Mouse (Mus musculus) embryonic facial prominence, embryonic 14.5 days (tissue): ENCODE measurements around the gene Shbg. TPM values are rescaled to one million over a fixed set of nuclear protein-coding genes. Genes with fewer than 3 reads are reported as not detected.

Experiments
- ATAC-seq: fragments of 200-750 bp; cut with Nextera tagmentation; 2 replicates; pipeline ENCODE4 v1.8.0; 2017; ENCODE audit warnings: low read depth, moderate number of reproducible peaks, moderate TSS enrichment
- DNase-seq: peaks from one replicate; pipeline ENCODE4 v3.0.0-alpha.2; 2015; ENCODE audit warnings: low spot score
- H3K27ac ChIP-seq: fragments of 300-500 bp; sonication (generic); replicated peaks from 2 replicates; pipeline ENCODE4 v1.5.1; 2014; ENCODE audit warnings: low read depth, mild to moderate bottlenecking, low read length, moderate library complexity
- H3K27me3 ChIP-seq: fragments of 300-500 bp; sonication (generic); replicated peaks from 2 replicates; pipeline ENCODE4 v1.6.1; 2014; ENCODE audit warnings: low read length; ENCODE audit not compliant: control insufficient read depth, insufficient read depth
- H3K36me3 ChIP-seq: fragments of 300-500 bp; sonication (generic); 2 replicates; pipeline ENCODE4 v1.6.1; 2014; ENCODE audit warnings: low read length, mixed read lengths; ENCODE audit not compliant: control insufficient read depth, insufficient read depth
- H3K4me1 ChIP-seq: fragments of 300-500 bp; sonication (generic); 2 replicates; pipeline ENCODE4 v1.6.1; 2014; ENCODE audit warnings: antibody characterized with exemption, low read length; ENCODE audit not compliant: control insufficient read depth, insufficient read depth
- H3K4me2 ChIP-seq: fragments of 300-500 bp; sonication (generic); 2 replicates; pipeline ENCODE4 v1.6.1; 2014; ENCODE audit warnings: low read depth, mild to moderate bottlenecking, low read length, moderate library complexity, mixed read lengths
- H3K4me3 ChIP-seq: fragments of 300-500 bp; sonication (generic); 2 replicates; pipeline ENCODE4 v1.5.1; 2014; ENCODE audit warnings: low read depth, mild to moderate bottlenecking, low read length
- H3K9ac ChIP-seq: fragments of 300-500 bp; sonication (generic); 2 replicates; pipeline ENCODE4 v1.6.1; 2014; ENCODE audit warnings: low read depth, mild to moderate bottlenecking, low read length, moderate library complexity, mixed read lengths
- H3K9me3 ChIP-seq: fragments of 300-500 bp; sonication (generic); 2 replicates; pipeline ENCODE4 v1.6.1; 2016; ENCODE audit warnings: low read length; ENCODE audit not compliant: control insufficient read depth
- WGBS: fragments of 180-500 bp; shearing (Covaris S2); extraction: QIAGEN DNeasy Blood & Tissue Kit; methylation state at CpG from one replicate; pipeline ENCODE4 v1.1.7; 2014; 5-methylcytosine and 5-hydroxymethylcytosine counted together
- polyA plus RNA-seq: library from polyadenylated mRNA; unstranded; fragments of >200 nt; fragmentation: Nextera tagmentation; extraction: Ambion mirVana; gene quantifications from 2 replicates; pipeline ENCODE4 v1.2.1, GENCODE M21; 2014

The Shbg gene
- polyA plus RNA-seq, 1 experiment from 2014 or later, result not detected

- H3K27me3 ChIP-seq, result no peaks in the 10 kb centered on the region
- H3K4me3 ChIP-seq, result no peak overlapping the region
- peaks cover 4% of the 10 kb centered on the region; the same call in 1 of the 2 replicates for H3K4me1 ChIP-seq
- no peak for ATAC-seq
- no peak overlapping the region for H3K4me2 ChIP-seq
- 95% methylated on average over 13 of the region's 13 CpGs for WGBS
- no peaks in the 10 kb centered on the region for H3K9me3 ChIP-seq
- H3K27ac ChIP-seq, result no peak overlapping the region
- DNase-seq, result no peak
- no peak overlapping the region for H3K9ac ChIP-seq
- peaks cover 40% of the 10 kb centered on the region for H3K36me3 ChIP-seq
Observed at GRCm38 (mm10) chr11:69584937-69585336, 32.8 kb downstream of the Shbg start.

DNA sequence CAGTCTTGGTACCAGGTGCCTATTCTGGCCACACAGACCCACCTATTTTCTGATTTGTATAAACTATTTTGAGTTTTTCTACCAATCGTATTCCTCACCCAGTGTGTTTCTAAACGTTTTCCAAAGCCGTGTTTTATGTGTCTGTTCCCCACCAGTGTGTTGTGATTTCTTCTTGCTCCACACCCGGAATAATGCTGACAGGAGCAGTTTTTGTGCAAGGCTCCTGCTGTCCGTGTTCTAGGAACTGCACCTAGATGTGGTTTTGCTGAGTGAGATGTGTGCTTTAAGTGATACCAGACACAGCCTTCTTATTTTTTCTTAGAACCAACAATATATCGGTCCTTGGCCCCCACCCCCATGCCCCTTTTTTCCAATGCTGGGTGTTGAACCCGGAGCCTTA, 33.7 kb downstream of the Shbg start:
- Histone ChIP-seq H3K4me3 (no peak overlapping the region), H3K4me1 (peaks cover 4% of the 10 kb centered on the region; the same call in 1 of the 2 replicates), H3K4me2 (no peak overlapping the region), H3K9ac (no peak overlapping the region), H3K27me3 (no peaks in the 10 kb centered on the region), H3K9me3 (no peaks in the 10 kb centered on the region), H3K27ac (no peak overlapping the region), H3K36me3 (peaks cover 31% of the 10 kb centered on the region)
- ATAC-seq, result no peak
- WGBS, result 81% methylated on average over 7 of the region's 7 CpGs
- no peak for DNase-seq

DNA sequence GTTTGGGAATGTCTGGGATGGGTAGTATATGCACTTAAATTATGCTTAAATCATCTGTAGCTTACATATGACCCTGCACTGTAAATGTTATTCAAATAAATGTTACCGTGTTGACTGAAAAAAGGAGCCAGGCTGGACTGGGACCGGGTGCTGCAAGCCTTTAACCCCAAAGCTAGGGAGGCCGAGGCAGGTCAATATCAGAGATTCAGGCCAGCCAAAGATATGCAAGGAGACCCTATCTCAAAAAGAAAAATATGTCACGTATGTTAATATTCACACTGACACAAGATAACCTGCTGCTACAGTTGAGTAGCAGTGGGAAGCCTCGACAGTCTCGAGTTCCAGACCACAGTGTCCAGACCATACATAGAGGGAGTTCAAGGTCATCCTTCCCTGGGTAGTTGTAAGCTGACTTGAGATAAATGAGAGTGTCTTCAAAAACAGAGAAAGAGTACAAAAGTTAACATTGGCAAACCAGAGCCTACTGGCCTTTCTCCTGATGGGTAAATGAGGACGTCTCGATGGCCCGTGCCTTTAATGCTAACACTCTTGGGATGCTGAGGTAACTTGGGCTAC, 35.4 kb downstream of the Shbg start:
- 62% methylated on average over 9 of the region's 9 CpGs for WGBS
- Histone ChIP-seq H3K9me3 (no peaks in the 10 kb centered on the region), H3K36me3 (peaks cover 15% of the 10 kb centered on the region), H3K4me1 (peaks cover 16% of the 10 kb centered on the region), H3K4me3 (peak overlapping the region; percentile 73), H3K9ac (peak overlapping the region; percentile 84), H3K4me2 (peak overlapping the region; percentile 69), H3K27me3 (no peaks in the 10 kb centered on the region), H3K27ac (peak overlapping the region; percentile 97; the same call in 1 of the 2 replicates)
- ATAC-seq, result no peak
- DNase-seq, result no peak

GRCm38 (mm10) chr11:69581814-69582213, 35.9 kb downstream of the Shbg start:
- DNase-seq, result no peak
- Histone ChIP-seq H3K27ac (peak overlapping the region; percentile 97), H3K9ac (peak overlapping the region; percentile 84), H3K36me3 (peaks cover 15% of the 10 kb centered on the region), H3K9me3 (no peaks in the 10 kb centered on the region), H3K4me3 (peak overlapping the region; percentile 73), H3K27me3 (no peaks in the 10 kb centered on the region), H3K4me2 (peak overlapping the region; percentile 69), H3K4me1 (peaks cover 21% of the 10 kb centered on the region)
- under 1% methylated on average over 8 of the region's 8 CpGs for WGBS
- ATAC-seq, result no peak

GRCm38 (mm10) chr11:69581147-69581688, 36.5 kb downstream of the Shbg start:
- peak; percentile 85 for ATAC-seq
- Histone ChIP-seq H3K27ac (peak overlapping the region; percentile 97), H3K9ac (peak overlapping the region; percentile 84), H3K36me3 (peaks cover 14% of the 10 kb centered on the region; the same call in 1 of the 2 replicates), H3K4me3 (peak overlapping the region; percentile 73), H3K27me3 (no peaks in the 10 kb centered on the region), H3K4me1 (peaks cover 22% of the 10 kb centered on the region), H3K4me2 (peak overlapping the region; percentile 69), H3K9me3 (no peaks in the 10 kb centered on the region)
- peak; percentile 98 for DNase-seq
- under 1% methylated on average over 36 of the region's 36 CpGs for WGBS

DNA sequence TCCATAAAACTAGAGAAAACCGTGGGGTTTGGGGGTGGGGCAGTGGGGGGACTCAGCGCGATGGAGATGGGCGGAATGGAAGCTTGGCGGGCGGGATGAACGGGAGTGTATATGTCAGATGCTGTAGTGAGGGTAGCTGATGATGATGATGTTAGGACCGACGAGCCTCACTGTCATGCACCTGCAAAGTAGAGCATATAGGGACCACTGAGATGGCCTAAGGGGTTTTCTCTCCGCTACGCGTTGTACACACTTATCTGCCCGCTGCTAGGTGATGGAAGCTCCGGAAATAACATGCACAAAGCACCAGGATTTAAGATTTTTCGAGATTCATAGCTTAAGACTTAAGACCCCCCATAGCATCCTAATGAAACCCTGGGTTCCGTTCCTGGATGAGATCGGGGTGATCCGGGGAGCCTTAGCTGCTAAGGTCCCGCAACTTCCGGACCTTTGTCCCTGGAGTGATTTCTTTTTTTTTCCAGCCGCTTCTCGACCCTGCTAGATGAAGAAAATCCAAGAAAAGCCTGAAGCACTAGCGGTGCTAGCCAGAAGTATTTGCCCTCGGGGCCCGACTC, 37.0 kb downstream of the Shbg start:
- no peak for DNase-seq
- under 1% methylated on average over 25 of the region's 25 CpGs for WGBS
- ATAC-seq, result no peak
- peak overlapping the region; percentile 84 for H3K9ac ChIP-seq
- peaks cover 22% of the 10 kb centered on the region for H3K4me1 ChIP-seq
- H3K27me3 ChIP-seq, result no peaks in the 10 kb centered on the region
- no peaks in the 10 kb centered on the region for H3K9me3 ChIP-seq
- H3K36me3 ChIP-seq, result peaks cover 14% of the 10 kb centered on the region; the same call in 1 of the 2 replicates
- H3K4me3 ChIP-seq, result peak overlapping the region; percentile 73
- H3K4me2 ChIP-seq, result peak overlapping the region; percentile 69
- peak overlapping the region; percentile 97 for H3K27ac ChIP-seq

DNA sequence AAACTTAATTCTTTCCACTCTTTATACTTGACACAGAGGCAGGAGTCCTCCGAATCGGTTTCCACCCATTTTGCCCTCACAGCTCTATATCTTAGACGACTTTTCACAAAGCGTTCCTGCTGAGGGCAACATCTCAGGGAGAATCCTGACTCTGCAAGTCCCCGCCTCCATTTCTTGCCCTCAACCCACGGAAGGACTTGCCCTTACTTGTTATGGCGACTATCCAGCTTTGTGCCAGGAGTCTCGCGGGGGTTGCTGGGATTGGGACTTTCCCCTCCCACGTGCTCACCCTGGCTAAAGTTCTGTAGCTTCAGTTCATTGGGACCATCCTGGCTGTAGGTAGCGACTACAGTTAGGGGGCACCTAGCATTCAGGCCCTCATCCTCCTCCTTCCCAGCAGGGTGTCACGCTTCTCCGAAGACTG, 37.6 kb downstream of the Shbg start, which contains the start of the genes Wrap53 and Trp53:
TSS of gene Wrap53 (minus strand) at position 165 of the 424 bp plus-strand sequence.
TSS of gene Trp53 (plus strand) at position 269 of the 424 bp plus-strand sequence.
- DNase-seq, result peak; percentile 98
- peaks cover 22% of the 10 kb centered on the region for H3K4me1 ChIP-seq
- under 1% methylated on average over 13 of the region's 13 CpGs for WGBS
- H3K9ac ChIP-seq, result peak within 1 kb of the TSS; percentile 86
- H3K9me3 ChIP-seq, result no peaks in the 10 kb centered on the region
- peaks cover 16% of the 10 kb centered on the region; the same call in 1 of the 2 replicates for H3K36me3 ChIP-seq
- peak within 1 kb of the TSS; percentile 73 for H3K4me3 ChIP-seq
- peak within 1 kb of the TSS; percentile 97 for H3K27ac ChIP-seq
- peak within 1 kb of the TSS; percentile 69 for H3K4me2 ChIP-seq
- H3K27me3 ChIP-seq, result no peaks in the 10 kb centered on the region
- ATAC-seq, result peak; percentile 66

GRCm38 (mm10) chr11:69579128-69580017, 38.3 kb downstream of the Shbg start:
- H3K36me3 ChIP-seq, result peaks cover 20% of the 10 kb centered on the region; the same call in 1 of the 2 replicates
- ATAC-seq (peak; percentile 95), DNase-seq (peak; percentile 99)
- H3K27me3 ChIP-seq, result no peaks in the 10 kb centered on the region
- H3K9ac ChIP-seq, result peak overlapping the region; percentile 86
- H3K27ac ChIP-seq, result peak overlapping the region; percentile 97
- peaks cover 22% of the 10 kb centered on the region for H3K4me1 ChIP-seq
- 2% methylated on average over 38 of the region's 39 CpGs for WGBS
- H3K9me3 ChIP-seq, result no peaks in the 10 kb centered on the region
- peak overlapping the region; percentile 73 for H3K4me3 ChIP-seq
- H3K4me2 ChIP-seq, result peak overlapping the region; percentile 69
